Mouse (Mus musculus): ENCODE measurements at regions not wholly inside any gene's neighbourhood (a gene's known extent, or its start where the extent isn't known, plus 50 kb on each side); places are given as distances from the start of the nearest gene placed in this dataset.

- H3K9ac ChIP-seq, result no peak overlapping the region
- H3K27ac ChIP-seq (replicated peaks), result no peak overlapping the region
- H3K9me3 ChIP-seq, result no peaks in the 10 kb centered on the region; the same call in 1 of the 2 replicates
- H3K4me3 ChIP-seq, result no peak overlapping the region
- H3K36me3 ChIP-seq, result no peaks in the 10 kb centered on the region
- H3K27me3 ChIP-seq, result no peaks in the 10 kb centered on the region
- ATAC-seq (ENCODE audit: low read depth), result no peak
- H3K4me1 ChIP-seq (replicated peaks), result 0 out of 2 replicates have a peak, but pooled peaks cover 3% of the 10 kb centered on the region
- WGBS, result 62% methylated on average over 2 of the region's 2 CpGs
- no peak overlapping the region for H3K4me2 ChIP-seq
Observed at GRCm38 (mm10) chr2:48665103-48665502, 148.8 kb upstream of the Acvr2a start.

DNA sequence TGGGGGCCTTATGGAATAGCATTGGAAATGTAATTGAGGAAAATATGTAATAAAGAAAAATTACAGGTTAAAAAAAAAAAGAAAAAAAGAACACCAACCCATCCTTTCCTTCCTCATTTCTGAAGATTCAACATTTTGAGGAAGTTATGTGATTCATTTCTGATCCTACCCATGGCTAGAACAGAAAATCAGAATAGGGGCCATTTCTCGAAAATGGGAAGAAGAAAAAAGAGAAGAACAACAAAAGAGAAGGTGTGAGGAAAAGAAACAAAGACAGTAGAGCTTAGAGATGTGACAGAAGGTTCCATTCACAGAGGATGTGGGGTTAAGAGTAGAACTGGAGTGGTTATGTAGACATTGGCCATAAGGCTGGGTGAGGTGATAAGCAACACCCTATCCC, 124.8 kb upstream of the Acvr2a start:
- H3K9ac ChIP-seq, result no peak overlapping the region
- H3K4me1 ChIP-seq (replicated peaks), result no peaks in the 10 kb centered on the region
- ATAC-seq (ENCODE audit: low read depth), result no peak
- no peak overlapping the region for H3K4me2 ChIP-seq
- H3K4me3 ChIP-seq, result no peak overlapping the region
- H3K27ac ChIP-seq (replicated peaks), result no peak overlapping the region
- H3K27me3 ChIP-seq, result no peaks in the 10 kb centered on the region
- H3K36me3 ChIP-seq, result no peaks in the 10 kb centered on the region
- H3K9me3 ChIP-seq, result no peaks in the 10 kb centered on the region
- 76% methylated on average over 1 of the region's 1 CpGs for WGBS

- whole genome bisulfite sequencing, result 94% methylated on average over 3 of the region's 3 CpGs
Observed at GRCm38 (mm10) chr2:48694509-48694908, 119.4 kb upstream of the Acvr2a start.

GRCm38 (mm10) chr2:48700886-48701285, 113.0 kb upstream of the Acvr2a start:
- no peak overlapping the region for H3K27ac ChIP-seq (replicated peaks)
- H3K4me2 ChIP-seq, result no peak overlapping the region
- no peak overlapping the region for H3K4me3 ChIP-seq
- 60% methylated on average over 2 of the region's 2 CpGs for WGBS
- H3K9me3 ChIP-seq, result no peaks in the 10 kb centered on the region
- H3K4me1 ChIP-seq (replicated peaks), result peaks cover 9% of the 10 kb centered on the region
- H3K27me3 ChIP-seq, result no peaks in the 10 kb centered on the region
- no peak for ATAC-seq (ENCODE audit: low read depth)
- no peaks in the 10 kb centered on the region for H3K36me3 ChIP-seq
- H3K9ac ChIP-seq, result no peak overlapping the region

More at GRCm38 (mm10) chr2:48694509-48694908, 119.4 kb upstream of the Acvr2a start:
- no peaks in the 10 kb centered on the region for H3K9me3 ChIP-seq
- H3K4me1 ChIP-seq (replicated peaks), result no peaks in the 10 kb centered on the region
- H3K9ac ChIP-seq, result no peak overlapping the region
- no peak overlapping the region for H3K27ac ChIP-seq (replicated peaks)
- no peaks in the 10 kb centered on the region for H3K36me3 ChIP-seq
- H3K4me3 ChIP-seq, result no peak overlapping the region
- H3K27me3 ChIP-seq, result no peaks in the 10 kb centered on the region
- ATAC-seq (ENCODE audit: low read depth), result no peak
- H3K4me2 ChIP-seq, result no peak overlapping the region

DNA sequence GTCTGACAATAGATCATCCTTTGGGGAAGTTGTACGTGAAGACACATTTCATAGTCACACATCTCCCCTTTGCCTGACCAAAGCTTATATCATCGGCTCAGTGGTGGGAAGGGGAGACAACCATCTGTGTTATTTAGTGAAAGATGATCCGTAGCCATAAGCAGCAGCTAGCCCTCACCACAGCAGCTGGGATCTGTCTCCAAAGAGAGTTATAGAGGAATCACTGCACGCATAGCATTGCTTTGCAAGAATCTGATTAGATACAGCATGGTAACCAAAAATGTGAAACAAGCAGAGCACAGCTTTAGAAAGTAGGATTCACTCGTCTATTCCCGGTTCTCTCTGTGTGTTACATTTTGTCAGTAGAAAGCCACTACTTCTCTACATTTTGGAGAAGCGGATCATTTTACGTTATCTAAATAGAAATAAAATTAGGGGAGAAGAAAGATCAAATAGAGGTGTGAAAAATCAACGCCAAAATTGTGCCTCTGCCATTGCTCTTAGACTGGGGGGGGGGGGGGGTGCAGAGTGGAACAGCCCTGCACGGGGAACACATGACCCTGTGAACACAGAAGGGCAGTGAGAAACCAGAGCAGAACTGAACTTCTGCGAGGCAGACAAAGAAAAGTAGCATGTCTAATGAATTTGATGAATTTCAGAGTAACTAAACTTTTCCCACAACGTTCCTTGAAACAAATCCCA, 108.7 kb upstream of the Acvr2a start:
- H3K27me3 ChIP-seq, result no peaks in the 10 kb centered on the region
- H3K4me3 ChIP-seq, result no peak overlapping the region
- H3K4me2 ChIP-seq, result no peak overlapping the region
- H3K4me1 ChIP-seq (replicated peaks), result peaks cover 15% of the 10 kb centered on the region
- no peak overlapping the region for H3K9ac ChIP-seq
- no peak overlapping the region for H3K27ac ChIP-seq (replicated peaks)
- no peak; the same call in 1 of the 2 replicates for ATAC-seq (ENCODE audit: low read depth)
- no peaks in the 10 kb centered on the region for H3K9me3 ChIP-seq
- no peaks in the 10 kb centered on the region for H3K36me3 ChIP-seq
- 42% methylated on average over 12 of the region's 12 CpGs for WGBS

- H3K9ac ChIP-seq, result no peak overlapping the region
- ATAC-seq (ENCODE audit: low read depth), result peak; percentile 23; the same call in 1 of the 2 replicates
- H3K4me1 ChIP-seq (replicated peaks), result peaks cover 15% of the 10 kb centered on the region
- 0 out of 2 replicates have a peak overlapping the region, but pooled peaks have one; percentile 23 for H3K27ac ChIP-seq (replicated peaks)
- H3K4me2 ChIP-seq, result no peak overlapping the region
- no peaks in the 10 kb centered on the region for H3K9me3 ChIP-seq
- WGBS, result 41% methylated on average over 3 of the region's 3 CpGs
- no peaks in the 10 kb centered on the region for H3K36me3 ChIP-seq
- H3K4me3 ChIP-seq, result no peak overlapping the region
- no peaks in the 10 kb centered on the region for H3K27me3 ChIP-seq
Observed at GRCm38 (mm10) chr2:48705805-48706150, 108.1 kb upstream of the Acvr2a start.

GRCm38 (mm10) chr2:48706188-48706587, 107.7 kb upstream of the Acvr2a start:
- Histone ChIP-seq H3K27me3 (no peaks in the 10 kb centered on the region), H3K4me1 (replicated peaks) (peaks cover 15% of the 10 kb centered on the region), H3K4me2 (no peak overlapping the region), H3K9me3 (no peaks in the 10 kb centered on the region), H3K9ac (no peak overlapping the region), H3K27ac (replicated peaks) (0 out of 2 replicates have a peak overlapping the region, but pooled peaks have one; percentile 23), H3K36me3 (no peaks in the 10 kb centered on the region), H3K4me3 (no peak overlapping the region)
- WGBS, result 36% methylated on average over 5 of the region's 5 CpGs
- ATAC-seq (ENCODE audit: low read depth), result peak; percentile 43; the same call in 1 of the 2 replicates

DNA sequence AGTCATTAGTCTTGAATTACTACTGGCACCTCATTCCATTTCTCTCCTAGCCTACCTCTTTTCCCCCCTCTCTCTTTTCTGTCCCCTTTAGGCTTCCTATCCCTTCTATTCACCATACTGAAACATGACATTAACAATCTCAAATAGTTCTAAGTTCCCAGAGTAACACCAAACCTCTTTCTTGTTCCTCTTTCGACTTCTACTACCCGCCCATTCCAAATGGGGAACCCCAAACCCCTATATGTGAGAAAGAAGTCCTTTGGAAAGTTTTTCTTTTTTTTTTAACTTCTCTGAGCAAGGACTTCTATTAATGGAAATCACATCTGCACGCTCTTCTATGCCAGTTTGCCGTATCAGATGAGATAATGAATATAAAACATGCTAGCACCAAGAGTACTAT, 97.7 kb upstream of the Acvr2a start:
- H3K4me2 ChIP-seq, result no peak overlapping the region
- H3K27ac ChIP-seq (replicated peaks), result no peak overlapping the region
- no peaks in the 10 kb centered on the region for H3K27me3 ChIP-seq
- WGBS, result 88% methylated on average over 4 of the region's 4 CpGs
- no peaks in the 10 kb centered on the region for H3K36me3 ChIP-seq
- peaks cover 8% of the 10 kb centered on the region for H3K4me1 ChIP-seq (replicated peaks)
- no peak overlapping the region for H3K9ac ChIP-seq
- no peak for ATAC-seq (ENCODE audit: low read depth)
- no peak overlapping the region for H3K4me3 ChIP-seq
- H3K9me3 ChIP-seq, result no peaks in the 10 kb centered on the region

DNA sequence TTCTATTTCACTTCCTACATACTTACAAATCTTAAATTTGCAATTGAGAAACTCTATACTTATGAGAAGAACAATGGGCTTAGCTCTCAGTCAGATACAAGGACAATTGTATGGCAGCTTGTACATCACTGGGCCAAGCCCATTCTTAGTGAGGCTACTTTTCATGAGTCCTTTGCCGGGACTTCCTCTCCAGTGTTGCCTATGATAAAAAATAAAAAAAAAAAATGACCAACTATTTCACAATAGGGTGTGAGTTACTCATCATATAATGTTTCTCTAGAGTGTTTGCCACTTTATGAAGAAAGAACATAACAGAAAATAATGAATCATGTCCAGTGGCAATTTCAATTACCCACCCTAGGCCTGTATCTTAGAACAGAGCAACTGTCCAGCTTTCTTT, 96.1 kb upstream of the Acvr2a start:
- Histone ChIP-seq H3K4me1 (replicated peaks) (peaks cover 8% of the 10 kb centered on the region), H3K27me3 (no peaks in the 10 kb centered on the region), H3K4me3 (no peak overlapping the region), H3K9ac (no peak overlapping the region), H3K4me2 (no peak overlapping the region), H3K9me3 (no peaks in the 10 kb centered on the region), H3K36me3 (no peaks in the 10 kb centered on the region), H3K27ac (replicated peaks) (no peak overlapping the region)
- ATAC-seq (ENCODE audit: low read depth), result no peak
- 84% methylated on average over 1 of the region's 1 CpGs for WGBS

GRCm38 (mm10) chr2:48718261-48718660, 95.6 kb upstream of the Acvr2a start:
- Histone ChIP-seq H3K4me3 (no peak overlapping the region), H3K4me2 (no peak overlapping the region), H3K36me3 (no peaks in the 10 kb centered on the region), H3K9me3 (no peaks in the 10 kb centered on the region), H3K4me1 (replicated peaks) (peaks cover 8% of the 10 kb centered on the region), H3K27me3 (no peaks in the 10 kb centered on the region), H3K9ac (no peak overlapping the region), H3K27ac (replicated peaks) (no peak overlapping the region)
- ATAC-seq (ENCODE audit: low read depth), result no peak
- WGBS, result 89% methylated on average over 2 of the region's 2 CpGs

DNA sequence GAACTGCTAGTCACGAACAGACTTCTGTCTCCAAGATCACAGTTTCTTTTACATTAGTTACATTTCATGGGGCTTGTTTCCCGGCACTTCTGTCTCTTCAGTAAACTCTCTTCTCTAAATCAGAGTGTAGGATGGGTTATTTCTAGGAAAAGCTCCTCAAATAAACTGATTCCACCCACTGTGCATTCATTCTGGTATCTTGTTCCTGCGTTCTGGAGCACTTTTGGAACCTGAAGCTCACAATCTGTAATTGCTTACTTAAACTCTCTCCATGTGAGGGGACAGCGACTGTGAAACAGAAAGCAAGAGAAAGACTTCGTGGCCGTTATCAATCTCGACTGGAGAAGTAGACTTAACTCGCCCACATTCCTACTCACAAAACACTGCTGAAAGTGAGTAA, 83.1 kb upstream of the Acvr2a start:
- no peak overlapping the region for H3K9ac ChIP-seq
- H3K36me3 ChIP-seq, result no peaks in the 10 kb centered on the region
- WGBS, result 80% methylated on average over 8 of the region's 8 CpGs
- no peak overlapping the region for H3K4me2 ChIP-seq
- no peaks in the 10 kb centered on the region for H3K27me3 ChIP-seq
- no peaks in the 10 kb centered on the region for H3K4me1 ChIP-seq (replicated peaks)
- ATAC-seq (ENCODE audit: low read depth), result no peak
- H3K4me3 ChIP-seq, result no peak overlapping the region
- H3K9me3 ChIP-seq, result no peaks in the 10 kb centered on the region
- H3K27ac ChIP-seq (replicated peaks), result no peak overlapping the region

DNA sequence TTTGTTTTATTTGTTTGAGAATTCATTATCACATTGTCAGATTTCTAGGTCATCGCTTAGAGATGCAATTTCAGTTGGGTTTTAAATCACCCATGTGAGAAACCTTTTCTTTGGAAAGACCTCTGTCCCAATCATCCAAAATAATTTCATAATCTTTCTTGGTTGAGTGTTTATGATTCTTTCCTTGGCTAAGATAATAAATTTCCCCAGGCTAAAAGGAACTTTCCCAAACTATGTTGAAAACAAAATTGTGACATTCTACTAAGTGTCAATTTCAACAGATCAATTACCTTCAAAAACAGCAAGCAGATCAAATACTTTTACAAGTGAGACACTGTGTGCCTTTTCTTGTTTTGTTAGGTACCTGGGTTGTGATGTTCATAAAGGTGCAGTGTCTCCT, 80.0 kb upstream of the Acvr2a start:
- H3K4me1 ChIP-seq (replicated peaks), result no peaks in the 10 kb centered on the region
- no peaks in the 10 kb centered on the region for H3K9me3 ChIP-seq
- 98% methylated on average over 1 of the region's 1 CpGs for WGBS
- no peaks in the 10 kb centered on the region for H3K36me3 ChIP-seq
- ATAC-seq (ENCODE audit: low read depth), result no peak
- H3K4me2 ChIP-seq, result no peak overlapping the region
- no peak overlapping the region for H3K9ac ChIP-seq
- no peaks in the 10 kb centered on the region for H3K27me3 ChIP-seq
- H3K27ac ChIP-seq (replicated peaks), result no peak overlapping the region
- H3K4me3 ChIP-seq, result no peak overlapping the region

DNA sequence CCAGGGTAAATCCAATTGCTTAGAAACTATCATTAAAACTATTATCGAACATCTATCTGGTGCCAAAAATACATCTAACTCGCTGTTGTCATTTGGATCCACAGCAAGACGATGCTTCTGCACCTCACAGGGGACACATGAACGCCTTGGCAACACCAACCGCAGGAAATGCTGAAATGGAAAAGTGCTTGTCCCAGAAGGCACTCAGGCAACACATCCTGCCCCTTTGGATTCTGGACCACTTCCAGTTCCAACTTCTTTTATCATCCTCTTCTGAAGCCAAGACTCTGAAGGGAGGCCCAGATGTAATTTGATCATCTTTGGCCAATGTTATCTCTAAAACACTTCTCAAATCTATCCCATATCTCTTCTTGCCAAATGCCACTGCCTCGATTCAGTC, 79.4 kb upstream of the Acvr2a start:
- no peak for ATAC-seq (ENCODE audit: low read depth)
- Histone ChIP-seq H3K27ac (replicated peaks) (no peak overlapping the region), H3K27me3 (no peaks in the 10 kb centered on the region), H3K36me3 (no peaks in the 10 kb centered on the region), H3K4me2 (no peak overlapping the region), H3K4me3 (no peak overlapping the region), H3K9me3 (no peaks in the 10 kb centered on the region), H3K4me1 (replicated peaks) (no peaks in the 10 kb centered on the region), H3K9ac (no peak overlapping the region)
- WGBS, result 80% methylated on average over 6 of the region's 6 CpGs

Data from neural tube, embryonic 13.5 days (tissue).